29 mouse cellular contexts compared by ENCODE assay signal in the genomic region with DNA sequence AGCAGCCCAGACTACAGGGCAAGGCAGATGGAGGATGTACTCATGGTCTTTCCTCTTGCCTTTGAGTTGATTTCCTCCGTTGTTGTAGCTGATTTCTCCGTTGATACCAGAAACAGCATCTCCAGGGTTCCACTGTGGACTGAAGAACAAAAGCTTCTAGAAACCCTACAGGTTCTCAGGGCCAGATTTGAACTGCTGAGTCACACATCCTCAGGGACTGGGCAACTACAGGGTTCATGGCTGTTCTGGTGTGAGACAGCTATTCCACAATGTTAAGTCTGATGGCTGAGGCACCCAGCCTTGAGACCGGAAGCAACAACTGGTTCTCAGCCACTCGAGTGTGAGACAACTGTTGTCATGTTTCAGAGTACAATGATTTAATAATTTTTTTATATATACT. TPM values are rescaled to one million over a fixed set of nuclear protein-coding genes. Genes with fewer than 3 reads are reported as not detected.
DNase-seq lines count a peak whose midpoint lies in the region; ATAC-seq lines count a peak whose summit lies in the region.
"Had no signal": no experiment of that assay in that cellular context is flagged by ENCODE, and none has a peak within 500 bp of the region (broad histone marks: within the 10 kb centered on the region; RNA-seq: fewer than 3 reads in every experiment).

No protein-coding gene starts in this region.

- H3K27me3 ChIP-seq in hindbrain, embryonic 14.5 days (ENCODE audit: control insufficient read depth, insufficient read depth, low read length): no peaks in the 10 kb centered on the region
- no peaks in the 10 kb centered on the region for H3K27me3 ChIP-seq in hindbrain, embryonic 11.5 days (ENCODE audit: control insufficient read depth, insufficient read depth, low read length)
- H3K27me3 ChIP-seq: CH12.LX; embryonic facial prominence, embryonic 12.5 days; embryonic facial prominence, embryonic 15.5 days; heart, embryonic 12.5 days; heart, embryonic 15.5 days; hindbrain, embryonic 12.5 days; intestine, embryonic 15.5 days; Patski had no signal

- no peak overlapping the region for H3K9ac ChIP-seq in hindbrain, embryonic 14.5 days
- no peak overlapping the region for H3K9ac ChIP-seq in hindbrain, embryonic 11.5 days (ENCODE audit: low read depth, low read length)
- H3K9ac ChIP-seq: embryonic facial prominence, embryonic 12.5 days; embryonic facial prominence, embryonic 15.5 days; forebrain, postnatal 0 days; heart, embryonic 12.5 days; heart, embryonic 15.5 days; hindbrain, embryonic 12.5 days; intestine, embryonic 15.5 days had no signal

- WGBS in hindbrain, embryonic 14.5 days: 94% methylated on average over 4 of the region's 4 CpGs
- 93% methylated on average over 4 of the region's 4 CpGs for WGBS in hindbrain, embryonic 11.5 days

- ATAC-seq in hindbrain, embryonic 14.5 days (ENCODE audit: low FRiP score): no peak
- ATAC-seq in hindbrain, embryonic 11.5 days (ENCODE audit: low FRiP score): no peak
- ATAC-seq: forebrain, embryonic 14.5 days; forebrain, postnatal 0 days; hindbrain, embryonic 16.5 days; intestine, embryonic 15.5 days; Patski had no signal

- DNase-seq in adrenal gland, adult 8-10 months: peak; percentile 19
- no peak for DNase-seq in adrenal gland, adult 18-20 months (ENCODE audit: low spot score in 2 of 2)
- peak; percentile 9 for DNase-seq in hindbrain, embryonic 14.5 days (ENCODE audit: low spot score)
- no peak for DNase-seq in hindbrain, embryonic 11.5 days (ENCODE audit: low spot score)
- DNase-seq in adrenal gland, postnatal 36 days: peak; percentile 12 to 15
- DNase-seq in thymus, postnatal 4 days: no peak
- DNase-seq: B cell, adult 2 months; cerebellum, adult 2 months; cerebellum, adult 9-11 months; cerebellum, postnatal 25 days; forebrain, postnatal 0 days; gastrocnemius, adult 2 months; gastrocnemius, postnatal 14 days; heart, adult 18-20 months; heart, postnatal 14 days; heart, postnatal 4 days; kidney, adult 11 months; kidney, adult 8-10 months had no signal

- H3K4me1 ChIP-seq in hindbrain, embryonic 14.5 days (replicated peaks; ENCODE audit: control insufficient read depth, insufficient read depth, low read length): no peaks in the 10 kb centered on the region
- no peaks in the 10 kb centered on the region for H3K4me1 ChIP-seq in hindbrain, embryonic 11.5 days (replicated peaks; ENCODE audit: control insufficient read depth, insufficient read depth, low read length)
- H3K4me1 ChIP-seq: embryonic facial prominence, embryonic 12.5 days; embryonic facial prominence, embryonic 15.5 days; heart, embryonic 12.5 days; heart, embryonic 15.5 days; hindbrain, embryonic 12.5 days; intestine, embryonic 15.5 days had no signal

- H3K36me3 ChIP-seq in hindbrain, embryonic 14.5 days (replicated peaks; ENCODE audit: control insufficient read depth, insufficient read depth): no peaks in the 10 kb centered on the region
- no peaks in the 10 kb centered on the region for H3K36me3 ChIP-seq in hindbrain, embryonic 11.5 days (ENCODE audit: control insufficient read depth, insufficient read depth, low read length)
- H3K36me3 ChIP-seq: embryonic facial prominence, embryonic 12.5 days; embryonic facial prominence, embryonic 15.5 days; G1E; heart, embryonic 12.5 days; heart, embryonic 15.5 days; hindbrain, embryonic 12.5 days; intestine, embryonic 15.5 days had no signal

- no peaks in the 10 kb centered on the region for H3K9me3 ChIP-seq in hindbrain, embryonic 14.5 days (ENCODE audit: control insufficient read depth, low read length)
- no peaks in the 10 kb centered on the region for H3K9me3 ChIP-seq in hindbrain, embryonic 11.5 days (ENCODE audit: control insufficient read depth, low read length)
- H3K9me3 ChIP-seq: embryonic facial prominence, embryonic 12.5 days; embryonic facial prominence, embryonic 15.5 days; G1E; heart, embryonic 12.5 days; heart, embryonic 15.5 days; hindbrain, embryonic 12.5 days; intestine, embryonic 15.5 days had no signal

- no peak overlapping the region for H3K4me3 ChIP-seq in hindbrain, embryonic 14.5 days (replicated peaks; ENCODE audit: low read length)
- no peak overlapping the region for H3K4me3 ChIP-seq in hindbrain, embryonic 11.5 days (ENCODE audit: low read depth, low read length)
- H3K4me3 ChIP-seq: embryonic facial prominence, embryonic 12.5 days; embryonic facial prominence, embryonic 15.5 days; gastrocnemius, adult 2 months; heart, embryonic 12.5 days; heart, embryonic 15.5 days; hindbrain, embryonic 12.5 days; intestine, embryonic 15.5 days had no signal

- H3K4me2 ChIP-seq in hindbrain, embryonic 14.5 days (replicated peaks): no peak overlapping the region
- H3K4me2 ChIP-seq in hindbrain, embryonic 11.5 days (replicated peaks; ENCODE audit: low read depth, low read length): no peak overlapping the region
- H3K4me2 ChIP-seq: embryonic facial prominence, embryonic 12.5 days; embryonic facial prominence, embryonic 15.5 days; heart, embryonic 12.5 days; heart, embryonic 15.5 days; hindbrain, embryonic 12.5 days; intestine, embryonic 15.5 days had no signal

- H3K27ac ChIP-seq in hindbrain, embryonic 14.5 days: no peak overlapping the region
- H3K27ac ChIP-seq in hindbrain, embryonic 11.5 days (ENCODE audit: low read depth, low read length): no peak overlapping the region
- H3K27ac ChIP-seq: embryonic facial prominence, embryonic 12.5 days; embryonic facial prominence, embryonic 15.5 days; gastrocnemius, adult 2 months; heart, embryonic 15.5 days; hindbrain, embryonic 12.5 days; intestine, embryonic 15.5 days had no signal

RNA-seq across cellular contexts. Expression of gene Zbtb20, which starts 37.5 kb away (rescaled TPM):
- total RNA-seq in adrenal gland, adult 8-10 months (2022): 100 to 1,000 TPM; 154 to 246 (median 184) TPM
- 100 to 1,000 TPM; 101 to 109 TPM for total RNA-seq in adrenal gland, adult 18-20 months (2021)
- 49.7 and 52.8 TPM in 2 replicates for polyA plus RNA-seq in hindbrain, embryonic 14.5 days (2014; fragmentation: Nextera tagmentation; extraction: Ambion mirVana)
- polyA plus RNA-seq in hindbrain, embryonic 11.5 days (2014; fragmentation: Nextera tagmentation; extraction: Ambion mirVana): 47.9 and 64.1 TPM in 2 replicates
- 100 to 1,000 TPM; 139 to 141 TPM for total RNA-seq in adrenal gland, postnatal 36 days (2021)

Comparison
In these comparisons a context has a peak if more than half of its experiments do, and no peak if none do; other contexts are left out.
1. DNase-seq: peak in adrenal gland, adult 8-10 months (single experiment), hindbrain, embryonic 14.5 days (single experiment) and adrenal gland, postnatal 36 days (2 of 2); none in adrenal gland, adult 18-20 months (0 of 2), hindbrain, embryonic 11.5 days (single experiment) and thymus, postnatal 4 days (single experiment).